Mouse (Mus musculus) cerebellum, postnatal 36 days (tissue): ENCODE data around the gene Kifc3.
"Not testable (repeated sequence)": the region's sequence is repeated elsewhere in the genome, so short reads cannot be mapped to it uniquely, and the experiment has no call there.

Experiments used
- DNase-seq, 2 experiments: peaks; one replicate each; pipeline ENCODE4 v3.0.0; 2021 to 2022; ENCODE audit warnings: mixed read lengths in 2 of 2

The Kifc3 gene

DNA sequence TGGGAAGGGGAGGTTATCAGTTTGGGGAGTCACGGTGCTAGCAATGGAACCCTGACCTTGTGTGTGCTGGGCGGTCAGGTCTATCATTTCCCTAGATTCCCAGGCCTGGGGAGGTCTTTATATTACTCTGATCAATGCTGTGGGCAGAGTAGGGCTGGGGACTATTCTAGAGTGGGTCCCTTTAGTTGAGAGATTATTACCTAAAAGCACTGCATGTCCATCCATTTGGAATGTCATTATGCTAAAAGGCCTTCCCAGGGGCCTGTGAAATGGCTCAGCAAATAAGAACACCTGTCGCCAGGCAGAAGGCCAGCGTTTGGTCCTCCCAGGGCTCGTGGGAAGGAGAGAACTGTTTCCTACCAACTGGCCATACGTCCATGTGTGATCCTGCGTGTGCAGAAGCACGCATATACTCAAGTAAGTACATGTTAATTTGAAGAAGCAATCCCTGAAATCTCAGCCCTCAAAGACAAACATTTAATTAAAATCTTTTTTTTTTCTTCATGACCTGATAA lies 499 bp downstream of the Kifc3 start:
- peak in 1 of 2 experiments; percentile 5 for DNase-seq

DNA sequence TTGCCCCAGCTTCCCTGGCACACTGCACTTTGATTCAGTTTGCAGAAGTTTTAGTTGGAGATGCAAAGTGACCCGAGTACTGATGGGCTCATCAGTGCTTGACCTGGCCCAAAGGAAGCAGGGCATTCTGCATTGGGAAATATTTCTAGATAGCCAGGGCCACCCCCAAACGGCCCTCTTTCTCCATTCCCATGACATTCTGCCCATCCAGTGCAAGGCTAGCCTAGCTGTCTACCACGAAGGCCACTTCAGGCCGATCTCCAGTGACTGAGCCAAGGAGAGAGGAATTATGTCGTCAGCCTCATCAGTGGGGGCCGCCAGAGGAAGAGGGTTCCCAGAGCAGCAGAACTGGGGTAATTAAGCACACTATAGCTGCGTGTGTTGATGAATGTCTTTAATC lies 1.1 kb downstream of the Kifc3 start:
- no peak for DNase-seq

DNA sequence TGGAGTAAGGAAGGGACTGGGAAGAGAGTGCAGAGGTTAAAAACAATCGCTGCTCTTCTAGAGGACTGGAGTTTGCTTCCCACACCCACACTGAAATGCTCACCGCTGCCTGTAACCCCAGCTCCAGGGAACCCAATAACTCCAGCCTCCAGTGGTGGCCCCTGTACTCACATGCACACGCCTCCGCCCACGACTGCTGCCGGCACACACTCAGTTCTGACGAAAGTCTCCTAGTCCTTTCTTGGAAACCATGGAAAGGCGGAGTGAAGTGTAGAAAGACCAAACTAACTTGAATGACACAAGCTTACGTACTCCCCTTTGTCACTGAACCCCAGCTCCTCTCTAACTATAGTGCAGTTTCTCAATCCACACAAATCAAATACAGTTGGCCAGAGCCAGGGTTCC lies 2.6 kb downstream of the Kifc3 start:
- DNase-seq, result no peak

DNA sequence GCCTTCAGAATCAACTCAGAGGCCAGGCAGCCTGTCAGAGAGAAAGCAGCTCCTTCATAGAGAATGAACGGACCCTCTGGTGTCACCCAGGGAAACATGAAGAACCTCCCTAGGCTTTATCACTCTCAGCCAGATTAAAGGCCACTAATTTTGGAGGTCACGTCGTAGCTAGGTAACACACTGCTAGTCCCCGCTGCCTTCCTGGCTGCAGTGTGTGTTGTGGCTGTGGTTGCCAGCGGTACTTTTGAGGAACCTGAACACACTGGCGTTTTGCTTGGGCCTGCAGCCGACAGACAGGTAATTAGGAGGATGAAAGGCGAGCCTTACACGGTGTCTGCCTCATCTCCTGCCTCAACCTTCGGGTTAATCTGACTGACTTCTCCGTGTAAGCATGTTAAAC lies 6.9 kb downstream of the Kifc3 start:
- DNase-seq, result no peak

DNA sequence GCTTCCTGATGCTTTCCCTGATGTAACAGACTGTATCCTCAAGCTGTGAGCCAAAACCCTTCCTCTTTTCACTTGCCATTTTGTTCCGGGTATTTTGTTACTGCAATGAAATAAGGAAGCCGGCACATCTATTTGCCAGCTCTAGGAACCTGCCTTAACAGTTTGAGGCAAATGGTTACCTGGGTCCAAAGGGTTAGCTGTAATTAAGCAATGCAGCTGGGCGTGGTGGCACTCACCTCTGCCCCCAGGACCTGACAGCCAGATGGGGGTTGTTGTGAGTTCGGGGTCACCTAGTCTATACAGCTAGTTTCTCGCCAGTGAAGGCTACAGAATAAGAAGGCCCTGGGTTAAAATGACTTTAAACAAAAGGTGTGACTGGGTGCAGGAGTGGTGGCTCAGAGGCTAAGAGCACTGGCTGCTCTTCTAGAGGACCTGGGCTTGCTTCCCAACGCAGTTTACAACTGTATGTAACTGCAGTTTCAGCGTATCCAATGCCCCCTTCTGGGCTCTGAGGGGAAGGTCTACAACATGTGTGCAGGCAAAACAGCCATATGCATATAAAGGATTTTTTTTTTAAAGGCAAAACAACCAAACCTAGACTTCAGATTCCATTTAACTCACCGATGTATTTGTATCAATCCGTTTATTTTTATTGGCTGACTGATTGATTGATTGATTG lies 11.0 kb downstream of the Kifc3 start:
- no peak for DNase-seq

DNA sequence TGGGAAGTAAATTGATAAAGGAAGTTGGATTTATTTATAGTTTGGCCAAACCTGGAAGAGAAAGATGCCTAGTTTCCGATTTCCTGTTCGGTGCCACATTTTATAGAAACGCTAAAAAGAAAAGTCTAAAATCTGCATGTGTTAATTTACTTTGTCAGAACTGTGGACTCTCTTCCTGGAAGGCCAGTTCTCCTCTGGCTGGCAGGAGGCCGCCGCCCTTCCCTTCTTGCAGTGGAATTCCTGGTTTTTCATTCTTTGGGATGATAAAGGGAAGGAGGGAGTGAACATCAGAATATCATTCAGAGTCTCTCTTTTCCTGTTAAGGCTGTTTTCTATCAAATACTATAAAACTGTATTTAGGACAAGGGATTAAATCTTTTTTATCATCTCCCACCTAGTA lies 15.0 kb downstream of the Kifc3 start:
- no peak for DNase-seq

DNA sequence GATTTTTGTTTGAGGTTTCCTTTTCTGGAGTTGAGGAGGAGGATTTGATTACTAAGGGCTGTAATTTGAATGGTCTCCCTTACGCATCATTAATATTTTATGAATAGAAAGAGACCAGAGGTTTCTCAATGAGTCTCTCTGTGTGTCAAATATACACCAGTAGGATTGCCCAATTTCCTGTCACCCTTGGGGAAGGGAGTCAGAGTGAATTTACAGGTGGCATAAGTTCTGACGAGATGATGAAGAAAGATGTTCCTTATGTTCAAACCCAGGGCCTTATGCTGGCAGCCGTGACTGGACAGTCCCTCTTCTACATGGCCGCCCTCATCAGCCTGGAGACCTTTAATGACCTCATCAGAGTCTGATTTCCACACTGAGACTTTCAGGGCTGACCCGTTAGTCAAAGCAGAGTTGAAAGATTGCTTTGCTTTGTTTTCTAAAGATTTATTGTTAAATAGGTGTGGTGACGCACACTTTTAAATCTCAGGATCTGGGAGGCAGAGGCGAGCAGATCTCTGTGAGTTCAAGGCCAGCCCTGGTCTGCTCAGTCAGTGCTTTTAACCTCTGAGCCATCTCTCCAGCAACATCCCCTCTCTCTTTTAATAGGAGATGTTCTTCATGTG lies 16.6 kb downstream of the Kifc3 start:
- no peak for DNase-seq

DNA sequence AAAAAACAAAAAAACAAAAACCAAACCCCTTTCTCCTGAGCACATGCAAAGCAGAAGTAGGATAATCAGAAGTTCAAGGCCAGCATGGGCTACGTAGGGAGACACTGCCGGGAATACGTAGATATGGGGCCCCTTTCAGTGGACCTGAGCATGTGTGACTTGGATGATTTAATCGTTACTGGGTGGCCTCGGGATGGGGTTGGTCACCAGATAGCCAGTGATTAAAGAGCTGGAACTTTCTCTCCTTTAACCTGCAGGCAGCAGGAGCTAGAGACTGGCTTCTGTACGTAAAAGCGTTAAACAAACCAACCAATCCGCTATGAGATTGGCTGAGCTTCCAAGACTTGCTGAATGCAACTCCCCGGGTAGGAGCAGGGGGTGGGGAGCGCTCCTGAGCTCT lies 17.5 kb downstream of the Kifc3 start:
- DNase-seq, result no peak

DNA sequence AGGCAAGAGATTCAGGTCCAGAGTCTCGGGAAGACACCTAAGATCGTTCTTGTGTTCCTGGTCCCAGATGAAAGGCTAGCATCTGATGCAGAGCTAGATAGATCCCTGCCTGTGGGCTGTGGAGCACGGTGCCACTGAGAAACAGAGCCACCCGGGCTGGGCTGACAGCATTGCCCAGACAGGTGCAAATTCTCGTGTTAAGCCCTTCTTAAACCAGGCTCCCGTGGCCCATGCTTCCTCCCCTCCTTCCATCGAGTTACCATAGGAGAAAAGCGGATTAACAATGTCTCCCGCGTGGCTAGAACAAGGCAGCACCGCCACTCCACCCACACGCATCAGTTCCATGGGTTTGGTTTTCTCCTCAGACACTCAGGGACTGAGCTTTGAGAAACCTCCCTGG lies 18.4 kb downstream of the Kifc3 start:
- DNase-seq, result no peak

DNA sequence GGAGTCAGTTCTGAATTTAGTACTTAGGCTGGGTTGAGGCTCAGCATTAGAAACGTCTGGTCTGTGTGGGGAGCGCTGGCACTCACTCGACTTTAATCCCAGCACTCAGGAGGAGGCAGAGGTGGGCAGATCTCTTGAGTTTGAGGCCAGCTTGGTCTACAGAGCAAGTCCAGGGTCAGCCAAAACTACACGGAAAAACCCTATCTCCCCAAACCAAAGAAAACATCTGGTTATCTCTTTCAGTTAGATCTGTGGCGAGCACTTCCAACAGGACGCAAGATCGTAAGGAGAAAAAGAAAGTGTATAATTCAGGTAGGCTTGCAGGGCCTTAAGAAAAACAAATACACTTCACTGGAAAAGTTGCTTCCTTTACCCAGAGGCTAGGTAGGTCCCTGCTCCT lies 20.8 kb downstream of the Kifc3 start:
- DNase-seq, result no peak

DNA sequence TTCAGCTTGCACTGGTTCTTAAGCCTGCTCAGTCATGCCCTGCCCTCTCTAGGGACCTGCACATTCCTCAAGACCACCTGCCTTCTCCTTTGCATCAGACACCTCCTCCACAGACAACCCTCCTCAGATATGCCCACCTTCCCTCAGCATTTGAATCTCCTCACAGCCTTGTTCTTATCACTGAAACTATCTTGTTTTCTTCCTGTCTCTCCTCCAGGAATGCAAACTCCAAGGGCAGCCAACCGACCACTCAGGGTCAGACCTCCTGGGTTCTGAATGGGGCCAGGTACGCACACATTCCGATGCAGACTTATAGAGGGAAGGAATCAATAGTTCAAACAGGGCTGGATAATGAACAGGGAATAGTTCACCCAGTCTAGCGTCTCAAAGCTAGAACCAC lies 24.4 kb downstream of the Kifc3 start:
- no peak for DNase-seq

DNA sequence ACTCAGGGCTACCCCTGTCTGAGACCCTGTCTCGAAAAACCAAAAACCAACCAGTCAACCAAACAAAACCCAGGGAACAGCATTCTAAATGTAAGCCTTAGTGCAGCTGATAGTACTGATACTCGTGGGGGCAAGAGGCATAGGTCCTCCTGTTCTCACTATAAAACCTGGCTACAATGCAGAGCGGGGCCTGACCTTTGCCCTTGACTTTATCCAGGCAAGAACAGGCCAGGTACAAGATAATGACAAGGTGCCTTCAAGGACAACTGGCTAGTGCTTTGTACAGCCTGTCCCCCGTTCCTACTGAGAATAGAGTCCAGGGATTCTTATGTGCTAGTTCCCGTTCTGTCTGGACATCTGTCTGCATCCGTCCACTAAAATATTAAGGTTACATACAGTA lies 25.6 kb downstream of the Kifc3 start:
- DNase-seq, result no peak

DNA sequence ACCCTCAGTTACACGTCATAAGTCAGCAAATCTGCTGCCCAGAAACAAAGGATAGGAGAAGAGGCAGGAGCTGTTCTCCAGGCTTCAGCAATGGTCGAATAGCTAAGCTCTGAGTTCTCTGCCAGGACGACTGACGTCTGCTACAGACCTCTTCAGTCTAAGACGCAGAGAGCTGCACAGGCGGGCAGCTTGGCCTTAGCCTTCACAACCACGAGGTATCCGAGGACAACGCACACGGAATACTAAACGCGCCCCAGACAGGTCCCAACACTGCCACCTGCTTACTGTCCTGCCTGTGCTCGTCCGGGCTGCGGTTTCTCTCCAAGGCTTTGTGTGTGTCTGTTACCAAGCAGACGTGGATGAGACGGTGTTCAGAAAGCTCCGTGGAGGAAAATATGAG lies 26.8 kb downstream of the Kifc3 start:
- DNase-seq, result no peak

DNA sequence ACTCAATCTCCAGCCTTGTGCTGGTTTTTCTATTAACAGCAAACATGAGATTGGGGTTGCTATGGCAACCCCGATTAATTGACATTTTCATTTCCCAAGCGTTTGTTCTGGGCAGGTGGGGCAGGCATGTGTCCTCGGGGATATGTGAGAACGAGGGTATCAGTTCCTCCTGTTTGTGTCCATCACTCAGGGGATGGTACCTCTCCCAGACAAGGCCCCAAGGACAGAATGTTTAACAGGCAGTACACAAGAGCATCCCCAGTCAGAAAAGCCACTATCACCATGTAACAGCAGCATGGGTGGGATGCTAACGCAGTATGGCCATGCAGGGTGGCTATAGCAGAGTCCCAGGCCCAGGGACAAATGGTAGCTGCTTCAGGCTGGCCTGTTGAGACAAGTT lies 27.3 kb downstream of the Kifc3 start:
- DNase-seq, result no peak

DNA sequence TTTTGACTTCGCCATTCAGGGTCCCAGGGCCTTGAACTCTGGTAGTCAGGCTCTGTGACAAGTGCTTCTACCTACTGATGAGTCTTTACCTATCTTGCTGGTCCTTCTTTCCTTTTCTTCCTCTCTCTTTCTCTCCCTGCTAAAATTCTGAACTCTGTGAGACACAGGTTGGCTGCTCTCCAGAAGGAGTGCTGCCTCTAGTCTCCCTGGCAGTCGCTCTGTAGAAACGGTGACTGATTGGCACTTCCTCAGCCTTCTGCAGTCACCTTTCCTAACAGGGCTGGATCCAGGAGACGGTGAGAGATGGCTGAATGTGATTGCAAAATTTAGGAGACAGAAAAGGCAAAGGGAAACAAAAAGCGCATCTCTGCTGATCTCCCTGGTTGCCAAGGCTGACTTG lies 30.2 kb downstream of the Kifc3 start:
- DNase-seq, result no peak

DNA sequence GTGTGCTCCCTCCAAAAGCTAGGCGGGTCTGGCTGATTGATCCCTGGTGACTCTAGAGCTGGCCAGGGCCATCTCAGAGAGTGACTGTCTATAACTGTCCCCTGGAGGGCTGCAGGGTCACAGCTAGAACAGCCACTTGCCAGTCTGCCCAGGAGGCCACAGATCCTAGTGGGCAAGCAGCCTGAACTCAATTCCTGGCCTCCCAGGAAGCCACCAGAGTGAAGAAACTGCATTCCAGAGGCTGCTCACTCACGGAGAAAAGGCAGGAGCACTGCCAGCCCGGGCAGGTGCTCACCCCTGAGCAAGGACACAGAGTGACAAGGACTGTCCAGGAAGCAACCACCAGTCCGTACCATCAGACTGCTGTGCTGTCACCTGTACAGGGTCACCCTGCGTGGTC lies 34.9 kb downstream of the Kifc3 start:
- no peak for DNase-seq

DNA sequence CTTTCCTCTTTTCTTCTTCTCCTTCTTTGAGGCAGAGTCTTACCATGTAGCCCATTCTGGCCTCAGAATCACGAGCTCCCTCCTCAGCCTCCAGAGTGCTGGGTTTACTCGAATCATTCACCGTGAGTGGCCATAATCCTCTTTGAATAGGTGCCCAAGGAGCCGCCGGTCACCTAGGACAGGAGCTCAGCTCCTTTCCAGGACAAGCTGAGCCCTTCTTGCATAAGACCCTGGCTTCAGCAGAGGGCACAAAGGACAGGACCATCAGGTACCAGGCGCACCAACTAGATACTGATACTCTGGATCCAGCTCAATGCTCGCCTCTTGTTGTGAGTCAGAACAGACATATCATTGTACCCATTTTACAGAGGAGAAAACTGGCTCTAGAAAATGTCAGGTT lies 36.2 kb downstream of the Kifc3 start:
- no peak for DNase-seq

DNA sequence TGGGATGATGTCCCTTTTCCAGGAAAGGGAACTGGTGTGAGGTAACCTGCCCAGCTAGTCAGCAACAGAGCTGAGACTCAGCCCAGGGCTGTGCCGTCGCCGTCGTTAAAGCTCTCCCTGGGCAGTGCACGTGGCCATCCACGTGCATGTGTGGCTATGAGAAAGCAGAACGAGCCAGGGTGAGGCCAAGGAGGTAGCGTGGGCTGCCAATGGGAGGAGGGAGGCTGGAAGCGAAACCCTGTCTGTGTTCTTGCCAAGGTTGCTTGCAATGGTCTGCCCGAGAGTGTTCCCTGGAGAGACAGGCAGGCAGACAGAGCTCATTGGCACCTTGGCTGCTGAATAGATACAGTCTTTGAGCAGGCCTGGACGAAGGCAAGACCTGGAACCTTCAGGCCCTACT lies 36.7 kb downstream of the Kifc3 start:
- DNase-seq, result peak; percentile 27 to 45

DNA sequence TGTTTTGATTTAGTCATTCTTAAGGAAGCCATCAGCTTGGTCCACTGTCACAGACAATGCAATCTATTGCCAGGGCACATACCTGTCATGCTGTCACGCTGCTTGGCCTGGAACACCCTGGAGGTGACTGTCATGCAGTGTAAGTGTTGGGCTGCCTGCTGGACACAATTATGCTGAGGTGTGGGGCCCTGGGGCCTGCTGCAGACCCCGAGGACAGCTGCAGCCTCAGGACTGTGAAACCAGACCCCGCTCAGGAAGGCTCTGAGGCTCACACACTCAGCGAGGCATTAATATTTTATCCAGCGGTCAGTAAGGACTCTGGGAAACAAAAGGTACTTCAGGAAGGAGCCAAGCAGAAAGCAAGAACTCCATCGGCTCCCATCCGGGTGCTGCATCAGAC lies 38.1 kb downstream of the Kifc3 start:
- no peak for DNase-seq

DNA sequence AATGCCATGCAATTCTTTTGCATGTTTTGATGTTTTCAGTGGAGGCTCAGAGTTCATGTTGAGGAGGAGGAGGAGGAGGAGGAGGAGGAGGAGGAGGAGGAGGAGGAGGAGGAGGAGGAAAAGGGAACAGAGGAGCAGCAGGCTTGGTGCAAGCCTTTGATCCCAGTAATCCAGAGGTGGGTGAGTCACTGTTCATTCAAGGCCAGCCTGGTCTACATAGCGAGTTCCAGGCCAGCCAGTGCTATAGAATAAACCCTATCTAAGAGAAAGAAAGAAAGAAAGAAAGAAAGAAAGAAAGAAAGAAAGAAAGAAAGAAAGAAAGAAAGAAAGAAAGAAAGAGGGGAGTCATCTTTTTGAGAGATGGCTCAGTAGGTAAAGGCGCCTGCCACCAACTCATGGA lies 38.6 kb downstream of the Kifc3 start:
- DNase-seq, result not testable (repeated sequence)

DNA sequence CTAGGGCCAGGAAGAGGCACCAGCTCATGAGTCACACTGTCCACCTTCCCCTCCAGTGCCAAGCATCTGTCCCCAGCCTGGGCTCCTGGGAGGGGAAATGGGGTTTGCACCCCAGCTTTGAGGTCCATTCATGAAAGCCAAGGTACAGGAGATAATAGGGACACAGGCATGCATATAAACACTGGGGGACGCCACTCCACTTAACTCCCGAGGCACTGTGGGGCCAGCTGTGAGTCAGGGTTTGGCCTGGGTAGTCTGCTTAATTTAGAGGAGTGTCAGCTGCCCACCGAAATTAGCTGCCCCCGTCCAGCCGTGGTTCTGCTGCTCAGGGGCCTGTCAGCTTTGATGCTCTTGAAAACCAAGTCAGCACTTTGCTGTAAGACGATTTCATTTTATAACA lies 39.8 kb downstream of the Kifc3 start:
- no peak for DNase-seq

DNA sequence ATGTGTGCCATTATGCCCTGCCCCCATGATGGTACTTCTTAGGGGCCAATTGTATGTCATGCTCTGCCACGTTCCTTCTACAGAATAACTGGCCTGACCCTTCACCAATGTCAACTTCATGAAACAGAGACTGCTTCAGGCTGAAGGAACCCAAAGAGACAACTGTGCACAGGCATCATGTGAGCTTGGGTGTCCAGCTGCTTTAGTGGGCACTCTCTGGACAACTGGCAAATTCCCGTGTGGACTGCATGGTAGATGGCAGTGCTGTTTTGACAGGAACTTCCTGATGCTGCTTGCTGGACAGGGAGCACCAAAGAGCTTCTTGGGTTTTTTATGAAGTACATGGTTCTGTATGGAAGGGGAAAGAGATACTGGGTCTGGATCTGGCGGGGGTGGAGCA lies 43.3 kb downstream of the Kifc3 start:
- no peak for DNase-seq

DNA sequence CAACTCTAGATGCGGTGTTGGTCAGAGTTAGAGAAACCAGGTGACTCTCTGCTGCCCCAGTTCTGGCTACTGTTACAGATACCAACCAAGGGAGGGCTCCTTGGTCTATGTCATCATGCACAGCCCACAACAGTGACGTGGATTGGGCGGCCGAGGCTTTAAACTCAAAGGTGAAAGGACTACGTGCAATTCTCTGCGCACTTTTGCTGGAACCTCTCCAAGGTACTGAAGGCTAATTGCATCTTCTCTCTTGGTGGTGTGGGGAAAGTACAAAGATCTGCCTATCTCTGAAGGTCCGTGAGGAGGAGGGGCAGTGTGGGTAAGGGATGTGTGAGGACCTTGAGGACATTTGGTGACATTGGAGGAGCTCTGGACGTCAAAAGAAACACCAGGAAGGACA lies 44.0 kb downstream of the Kifc3 start:
- DNase-seq, result no peak

DNA sequence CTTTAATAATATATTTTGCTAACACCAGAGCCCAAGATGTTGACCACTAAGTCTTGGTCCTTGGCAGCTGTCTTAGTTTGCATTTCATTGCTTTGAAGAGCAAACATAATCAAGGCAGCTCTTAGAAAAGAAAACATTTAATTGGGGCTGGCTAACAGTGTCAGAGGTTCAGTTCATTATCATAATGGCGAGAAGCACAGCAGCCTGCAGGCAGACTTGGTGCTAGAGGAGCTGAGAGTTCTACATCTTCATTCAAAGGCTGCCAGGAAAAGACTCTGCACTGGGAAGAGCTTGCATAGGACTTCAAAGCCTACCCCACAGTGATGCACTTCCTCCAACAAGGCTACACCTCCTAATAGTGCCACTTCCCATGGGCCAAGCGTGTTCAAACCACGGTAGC lies 45.5 kb downstream of the Kifc3 start:
- no peak for DNase-seq

DNA sequence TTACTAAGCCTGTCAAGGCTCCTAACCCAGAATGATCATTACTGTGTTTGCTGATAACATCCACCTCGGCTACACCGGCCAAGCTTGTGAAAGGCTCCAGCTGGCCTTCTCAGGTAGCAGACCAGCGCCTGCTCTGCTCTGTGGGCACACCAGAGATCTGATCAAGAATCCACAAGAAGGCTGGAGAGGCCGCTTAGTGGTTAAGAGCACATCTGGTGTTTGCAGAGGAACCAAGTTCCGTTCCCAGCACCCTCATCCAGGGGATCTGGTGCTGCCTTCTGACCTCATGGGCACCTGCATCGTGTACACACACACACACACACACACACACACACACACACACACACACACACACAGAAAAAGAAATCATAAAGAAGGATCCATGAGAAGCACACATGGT lies 46.5 kb downstream of the Kifc3 start:
- no peak for DNase-seq
